Mouse (Mus musculus) monocyte, adult 2 months (primary cell): ENCODE measurements around the gene Gm15517.
A peak's percentile ranks its signal among the peaks of the same experiment; 100 is the strongest.
"Not testable (repeated sequence)": the region's sequence is repeated elsewhere in the genome, so short reads cannot be mapped to it uniquely, and the experiment has no call there.

Source experiments
- DNase-seq, 2 experiments: peaks; one replicate each; pipeline ENCODE4 v3.0.0; 2022; ENCODE audit warnings: low spot score in 2 of 2, low read depth in 1 of 2

Gm15517 gene

DNA sequence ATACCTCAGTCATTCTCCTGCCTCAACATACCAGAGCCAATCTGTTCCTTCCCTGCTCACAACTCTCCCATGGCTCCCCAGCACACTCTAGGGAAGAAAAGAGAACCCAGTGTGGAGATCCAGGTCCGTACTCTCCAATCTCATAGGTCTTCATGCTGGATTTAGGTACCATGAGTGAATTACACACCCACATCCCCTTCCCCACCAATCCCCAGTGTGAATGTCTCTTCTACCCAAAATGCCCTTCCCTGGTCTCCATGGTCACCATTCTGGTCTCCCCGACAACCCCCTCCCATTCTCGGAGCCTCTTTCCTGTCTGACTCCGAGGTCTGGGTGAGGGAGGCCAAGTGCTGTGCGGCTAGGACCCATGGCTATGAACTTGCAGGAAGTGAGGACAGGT is at the start of gene Gm15517:
Gene Gm15517 (plus strand): TSS at position 301 of the 400 bp plus-strand sequence.
- no peak for DNase-seq

DNA sequence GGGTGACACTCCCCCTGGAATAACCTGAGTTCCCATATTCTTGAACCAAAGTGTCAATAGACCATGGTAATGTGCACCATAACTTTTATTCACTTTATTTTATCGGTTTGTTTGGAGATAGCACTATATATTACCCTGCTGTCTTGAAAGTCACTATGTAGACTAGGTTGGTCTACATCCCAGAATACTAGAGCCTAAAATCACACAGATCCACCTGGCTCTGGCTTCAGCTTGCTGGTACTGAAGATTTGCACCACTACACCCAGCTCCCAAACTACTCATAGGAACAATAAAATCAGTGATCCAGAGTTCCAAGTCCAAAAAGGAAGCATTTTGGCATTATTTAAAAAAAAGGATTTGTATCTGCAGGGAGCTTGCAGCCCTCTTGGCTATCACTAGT is 45.6 kb upstream of the Gm15517 start, which contains the start of gene Klk1b5:
Gene Klk1b5 (plus strand): TSS at position 301 of the 400 bp plus-strand sequence.
- DNase-seq: no peak

DNA sequence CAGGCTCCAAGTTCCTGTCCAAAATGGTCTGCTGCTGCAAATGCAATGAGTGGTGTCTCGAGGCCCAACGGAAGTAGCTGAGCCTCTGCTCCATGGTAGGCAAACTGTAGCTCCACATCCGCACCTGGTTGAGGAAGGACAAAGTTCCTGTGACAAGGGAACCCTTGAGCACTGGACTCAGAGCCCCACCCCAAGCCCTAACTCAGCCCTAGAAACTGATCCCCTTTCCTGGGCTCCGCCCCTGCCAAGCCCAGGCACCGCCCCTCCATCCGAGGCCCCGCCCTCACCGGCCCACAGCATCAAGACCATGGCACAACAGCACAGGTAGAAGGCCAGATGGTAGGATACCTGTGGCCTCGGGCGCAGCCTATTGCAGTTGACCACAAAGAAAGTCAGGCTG is 39.6 kb upstream of the Gm15517 start:
- not testable (repeated sequence) for DNase-seq

DNA sequence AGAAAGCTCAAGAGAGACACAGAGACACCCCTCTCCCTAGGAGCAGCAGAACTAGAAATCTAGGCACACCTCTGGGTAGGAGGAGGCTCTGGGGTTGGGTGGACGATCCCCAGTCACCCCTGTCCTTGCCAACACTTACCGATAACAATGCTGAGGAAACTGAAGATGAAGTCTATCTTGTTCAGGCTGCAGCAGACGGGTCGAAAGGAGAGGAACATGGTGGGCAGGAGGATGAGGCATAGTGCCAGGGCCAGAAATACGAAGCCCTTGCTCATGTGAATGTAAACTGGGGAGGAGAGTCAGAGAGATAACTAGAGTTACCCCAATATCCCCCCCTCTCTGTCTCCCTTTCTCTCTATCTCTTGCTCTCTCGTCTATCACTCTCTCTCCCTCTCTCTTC is 38.9 kb upstream of the Gm15517 start:
- not testable (repeated sequence) for DNase-seq

DNA sequence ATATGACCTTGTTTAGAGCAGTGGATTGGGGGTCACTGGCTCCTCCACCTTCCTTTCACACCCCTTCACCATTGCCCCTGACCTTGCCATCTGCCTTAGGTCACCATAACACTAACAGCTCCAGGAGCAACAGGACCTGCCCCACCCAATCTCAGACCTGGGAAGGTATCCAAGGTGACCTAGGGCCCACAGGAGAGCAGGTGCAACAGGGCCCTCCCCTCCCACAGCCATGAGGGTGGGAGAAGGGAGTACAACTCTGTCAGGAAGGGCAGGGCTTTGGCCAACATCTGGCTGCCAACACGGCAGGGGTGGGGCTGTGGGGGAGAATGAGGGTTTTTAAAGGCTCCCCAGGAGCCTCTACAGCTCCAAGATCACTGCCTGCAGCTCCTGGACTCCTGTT is 36.2 kb upstream of the Gm15517 start, which contains the start of gene Klk1:
Gene Klk1 (plus strand): TSS at position 285 of the 400 bp plus-strand sequence.
- no peak for DNase-seq

DNA sequence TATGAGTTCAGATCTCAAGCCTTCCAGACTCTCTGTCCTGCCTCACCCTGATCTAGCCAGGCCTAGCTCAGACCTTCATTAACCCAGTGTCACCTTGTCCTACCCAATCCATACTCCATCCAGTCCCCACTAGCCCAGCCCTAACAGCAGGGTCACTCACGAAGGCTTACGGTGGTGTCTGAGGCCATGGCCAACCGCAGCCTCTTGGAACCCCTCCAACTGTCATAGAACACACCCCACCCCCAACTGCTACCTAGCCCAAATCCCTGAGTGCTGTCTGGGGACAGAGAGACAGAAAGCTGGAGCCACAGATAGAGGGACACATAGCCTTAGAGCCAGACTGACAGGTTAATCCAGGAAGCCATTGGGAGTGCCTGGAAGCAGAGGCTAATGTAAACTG is 25.3 kb upstream of the Gm15517 start, which contains the start of gene Gm36864:
Gene Gm36864 (plus strand): TSS at position 269 of the 400 bp plus-strand sequence.
- DNase-seq: no peak

DNA sequence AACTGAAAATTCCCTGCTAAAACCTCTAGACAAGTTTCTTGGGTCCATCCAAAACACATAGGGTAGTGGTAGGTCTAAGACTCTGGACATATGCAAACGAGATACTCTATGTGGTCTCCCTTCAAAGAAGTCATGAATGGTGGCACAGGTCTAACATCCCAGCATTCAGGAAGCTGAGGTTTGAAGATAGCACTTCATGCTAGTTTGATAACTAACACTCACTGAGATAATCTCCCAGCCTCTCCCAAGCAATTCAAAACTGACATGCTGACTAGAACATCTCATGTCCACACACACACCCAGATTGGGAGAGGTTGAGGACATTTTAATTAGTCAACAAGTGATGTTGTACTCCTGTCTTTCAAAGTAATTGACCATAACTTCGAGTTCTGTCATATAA is 21.3 kb upstream of the Gm15517 start:
- DNase-seq: no peak

DNA sequence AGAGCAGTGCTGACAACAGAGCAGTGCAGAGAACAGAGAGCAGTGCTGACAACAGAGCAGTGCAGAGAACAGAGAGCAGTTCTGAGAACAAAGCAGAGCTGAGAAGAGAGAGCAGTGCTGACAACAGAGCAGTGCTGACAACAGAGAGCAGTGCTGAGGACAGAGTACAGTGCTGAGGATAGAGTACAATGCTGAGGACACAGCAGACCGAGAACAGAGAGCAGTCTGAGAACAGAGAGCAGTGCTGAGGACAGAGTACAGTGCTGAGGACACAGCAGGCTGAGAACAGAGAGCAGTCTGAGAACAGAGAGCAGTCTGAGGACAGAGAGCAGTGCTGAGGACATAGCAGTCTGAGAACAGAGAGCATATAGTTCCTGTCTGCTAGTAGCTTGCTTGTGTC is 20.5 kb upstream of the Gm15517 start:
- DNase-seq: no peak

DNA sequence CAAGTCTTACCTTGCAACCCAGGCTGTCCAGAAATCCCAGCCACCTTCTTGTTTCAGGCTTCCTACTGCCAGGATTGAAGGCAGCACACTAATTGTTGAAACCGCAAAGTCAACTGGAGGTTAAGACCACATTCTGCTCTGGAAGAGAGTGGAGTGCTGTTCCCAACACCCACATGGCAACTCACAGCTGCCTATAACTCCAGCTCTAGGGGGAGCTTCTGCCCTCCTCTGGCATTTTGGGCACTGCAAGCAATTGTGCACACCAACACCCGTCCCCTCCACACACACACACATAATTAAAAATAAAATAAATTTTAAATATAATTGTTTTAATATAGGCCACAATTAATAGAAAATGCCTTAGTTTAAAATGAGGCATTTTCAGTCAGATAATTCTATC is 20.1 kb upstream of the Gm15517 start:
- no peak for DNase-seq

DNA sequence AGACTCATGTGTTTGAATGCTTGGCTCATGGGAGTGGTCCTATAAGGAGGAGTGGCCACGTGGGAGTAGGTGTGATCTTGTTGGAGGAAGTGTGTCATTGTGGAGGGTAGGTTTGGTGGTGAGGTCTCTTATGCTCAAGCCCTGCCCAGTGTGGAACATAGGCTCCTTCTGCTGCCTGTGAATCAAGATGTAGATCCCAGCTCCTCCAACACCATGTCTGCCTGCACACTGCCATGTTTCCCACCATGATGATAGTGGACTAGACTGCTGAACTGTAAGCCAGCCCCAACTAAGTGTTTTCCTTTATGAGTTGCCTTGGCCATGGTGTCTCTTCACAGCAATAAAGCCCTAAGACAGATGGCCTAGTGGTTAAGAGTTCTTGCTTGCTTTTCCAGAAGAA is 17.2 kb upstream of the Gm15517 start:
- DNase-seq: no peak

DNA sequence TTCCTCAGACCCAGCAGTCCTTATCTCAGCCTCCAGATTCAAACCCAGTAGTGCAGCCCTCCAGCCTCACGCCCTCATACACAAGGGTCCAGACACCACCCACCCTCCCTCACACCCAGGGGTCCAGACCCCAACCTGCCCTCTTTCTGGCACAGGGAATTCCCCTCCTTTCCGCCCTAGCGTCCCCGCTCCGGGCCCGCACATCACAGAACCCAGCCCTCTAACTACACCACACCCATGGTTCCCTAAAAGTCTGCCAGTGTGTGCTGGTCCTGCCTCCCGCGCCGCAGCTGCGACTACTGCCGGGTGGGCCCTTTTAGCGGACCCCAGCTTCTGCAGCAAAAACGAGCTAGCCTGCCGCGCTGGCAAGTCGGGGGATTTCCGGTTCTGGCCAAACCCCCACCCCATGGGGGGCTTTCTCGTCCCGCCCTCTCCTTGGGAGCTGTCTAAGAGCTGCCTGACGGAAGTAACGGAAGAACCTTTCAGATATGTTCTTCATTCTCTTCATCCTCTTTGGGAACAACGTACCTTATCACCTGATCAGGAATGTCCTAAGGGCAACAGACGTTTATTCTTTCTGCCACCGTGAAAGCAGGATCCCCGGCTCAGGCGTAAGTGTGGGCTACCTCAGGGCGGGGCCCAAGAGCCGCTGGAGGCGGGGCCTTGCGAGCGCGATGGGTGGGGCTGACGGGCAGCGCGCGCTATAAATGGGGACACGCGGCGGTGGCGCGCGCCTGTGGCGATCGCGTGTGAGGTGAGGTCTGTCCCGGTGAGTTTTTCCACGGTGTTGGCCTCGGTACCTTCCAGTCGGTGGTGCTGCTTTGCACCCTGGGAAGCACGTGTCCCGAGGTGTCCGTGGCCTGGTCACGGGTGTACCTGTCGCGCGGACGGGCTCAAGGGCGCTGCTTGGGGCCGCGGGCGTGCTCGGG is 14.9 kb upstream of the Gm15517 start, which contains the start of the genes 1700028J19Rik and 2410002F23Rik:
Gene 1700028J19Rik (minus strand): TSS at position 641 of the 929 bp plus-strand sequence.
Gene 2410002F23Rik (plus strand): TSS at position 668 of the 929 bp plus-strand sequence.
- DNase-seq: peak; percentile 66 to 88

DNA sequence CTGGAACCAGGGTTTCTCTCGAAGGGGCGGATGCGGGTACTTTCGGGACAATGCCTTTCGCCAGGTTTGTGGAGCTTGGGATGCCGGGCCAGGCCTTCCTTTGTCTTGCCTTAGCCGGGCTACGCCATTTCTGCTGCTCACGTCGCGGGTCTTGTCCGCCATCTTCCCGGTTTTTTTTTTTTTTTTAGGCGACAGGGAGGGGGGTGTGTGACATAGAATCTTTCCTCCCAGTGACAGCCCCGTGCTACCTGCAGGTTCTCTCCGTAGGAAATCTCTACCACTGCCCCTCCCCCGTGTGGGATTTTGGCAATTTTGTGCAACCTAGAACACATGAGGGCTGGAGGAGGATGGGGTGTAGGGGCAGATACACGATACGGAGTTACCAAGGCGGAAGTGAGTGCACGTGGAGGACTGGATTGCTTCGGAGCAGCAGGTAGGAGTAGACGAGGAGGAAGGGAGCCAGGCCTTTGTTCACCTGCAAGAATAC is 14.2 kb upstream of the Gm15517 start:
- peak in 1 of 2 experiments; percentile 7 for DNase-seq

DNA sequence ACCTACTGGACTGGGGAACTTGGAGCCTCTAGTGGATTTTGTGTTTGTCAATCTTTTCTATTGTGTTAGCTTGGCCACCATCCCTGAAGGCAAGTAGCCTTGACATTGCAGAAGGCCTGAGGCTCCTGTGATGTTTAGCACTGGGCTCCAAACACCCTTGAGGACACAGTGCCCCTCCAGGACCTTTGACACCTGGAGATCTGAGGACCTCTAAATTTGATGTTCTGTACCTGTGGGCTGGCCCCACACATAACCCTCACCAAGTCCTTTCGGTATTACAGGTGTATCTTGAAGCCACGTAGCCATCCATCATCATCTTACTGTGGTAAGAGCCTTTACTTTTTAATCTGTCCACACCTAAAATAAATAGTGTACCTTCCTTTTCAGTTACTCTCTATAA is 13.3 kb upstream of the Gm15517 start:
- no peak for DNase-seq

DNA sequence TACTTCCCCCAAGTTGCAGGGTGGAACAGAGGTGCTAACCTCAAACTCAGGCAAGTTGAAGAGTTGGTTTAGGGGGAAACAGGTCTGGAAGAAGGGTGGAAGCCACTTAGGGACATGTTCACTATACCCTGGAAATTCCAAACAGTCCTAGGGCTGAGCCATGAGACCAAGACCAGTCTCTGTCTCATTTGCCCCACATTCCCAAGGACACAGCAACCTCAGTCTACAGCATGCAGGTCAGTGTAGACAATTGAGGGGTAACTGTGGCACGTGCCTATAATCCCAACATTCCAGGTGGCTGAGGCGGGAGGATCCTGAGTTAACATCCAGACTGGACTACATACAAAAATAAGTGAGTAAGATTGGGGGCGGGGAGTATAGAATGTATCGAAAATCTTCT is 12.0 kb upstream of the Gm15517 start:
- DNase-seq: no peak

DNA sequence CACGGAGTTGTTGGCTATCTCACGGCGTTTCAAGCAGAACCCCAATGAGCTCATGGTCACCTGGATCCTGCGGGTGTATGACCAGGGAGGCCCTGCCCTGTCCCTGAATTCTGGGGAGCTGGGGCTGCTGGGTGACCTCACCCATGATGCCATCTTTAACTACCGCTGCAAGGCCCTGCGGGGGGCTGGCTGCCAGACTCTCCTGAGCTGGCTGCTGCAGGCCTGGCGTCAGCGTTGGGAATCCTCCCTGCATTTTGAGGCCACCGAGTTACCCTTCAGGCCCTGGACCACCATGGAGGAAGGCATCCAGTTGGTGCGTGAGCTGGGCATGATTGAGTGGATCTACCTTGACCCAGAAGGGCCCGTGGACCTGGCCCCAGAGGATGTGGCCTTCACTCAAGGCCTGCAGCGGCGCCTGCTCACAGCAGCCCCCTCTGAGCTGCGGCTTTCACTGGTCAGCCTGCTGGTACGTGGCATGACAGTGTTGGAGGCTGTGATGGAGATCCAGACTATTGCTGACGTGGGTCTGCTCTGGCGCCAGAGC is 10.4 kb upstream of the Gm15517 start:
- not testable (repeated sequence) for DNase-seq

DNA sequence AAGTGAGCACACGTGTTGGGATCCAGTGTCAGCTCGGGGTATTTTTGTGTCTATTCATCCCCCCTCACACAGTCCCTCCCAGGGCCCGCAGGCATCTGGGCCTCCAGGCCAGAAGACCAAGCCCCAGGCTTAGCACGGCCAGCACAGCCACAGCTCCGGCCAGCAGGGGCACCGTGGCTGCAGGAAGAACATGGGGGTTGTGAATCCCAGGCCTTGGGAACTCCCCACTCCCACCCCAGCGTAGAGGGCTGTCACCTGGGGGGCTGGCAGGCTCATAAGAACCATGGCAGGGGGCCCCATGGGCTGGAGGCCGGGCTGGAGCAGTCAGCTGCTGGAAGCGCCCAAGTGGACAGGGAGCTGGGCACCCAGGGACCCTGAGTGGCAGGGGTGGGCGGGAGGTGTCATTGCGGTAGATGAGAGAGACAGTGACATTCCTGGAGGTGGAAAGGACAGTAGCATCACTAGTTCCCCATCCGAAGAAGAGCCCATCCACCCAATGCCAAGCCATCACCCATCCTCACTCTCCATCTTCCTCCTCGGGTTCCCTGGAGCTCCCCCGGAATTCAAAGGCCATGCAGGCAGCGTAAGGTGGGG is 8.1 kb upstream of the Gm15517 start:
- no peak for DNase-seq

DNA sequence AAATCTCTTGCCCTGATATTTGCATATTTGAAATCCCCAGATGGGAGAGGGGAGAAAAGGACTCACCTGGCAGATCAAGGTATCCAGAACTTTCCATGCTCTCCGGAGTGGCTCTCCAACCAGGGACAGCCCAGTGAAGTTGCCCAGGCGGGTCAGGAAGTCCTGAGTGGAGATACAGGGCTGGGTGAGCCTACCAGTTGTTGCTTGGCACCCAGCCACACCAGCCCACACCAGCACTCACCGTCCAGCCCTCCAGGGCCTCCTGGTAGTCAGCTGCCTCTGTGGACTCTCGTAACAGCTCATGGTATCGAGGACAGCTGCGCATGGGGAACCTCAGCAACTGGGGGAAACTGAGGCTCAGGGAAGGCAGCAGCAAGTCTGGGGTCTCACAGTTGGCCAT is 6.3 kb upstream of the Gm15517 start:
- no peak for DNase-seq

DNA sequence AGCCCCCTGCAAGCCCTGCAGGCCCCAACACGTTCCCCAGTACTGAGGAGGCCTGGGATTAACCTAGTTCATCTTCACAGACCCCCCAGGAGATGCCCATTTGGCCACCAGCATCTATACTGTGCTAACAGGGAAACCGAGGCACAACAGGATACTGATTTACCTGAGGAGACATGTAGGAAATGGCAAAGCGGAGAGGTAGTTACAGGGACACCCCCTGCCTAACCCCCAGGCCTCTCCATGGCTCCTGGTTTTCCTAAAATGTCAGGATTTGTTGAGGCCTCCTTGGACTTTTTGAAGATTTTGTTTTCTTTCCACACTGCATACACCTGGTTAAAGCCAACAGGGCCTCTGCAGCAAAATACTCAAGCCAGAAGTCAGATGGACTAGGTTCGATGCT is 4.0 kb upstream of the Gm15517 start, which contains the start of gene Acp4:
Gene Acp4 (minus strand): TSS at position 101 of the 400 bp plus-strand sequence.
- DNase-seq: no peak

DNA sequence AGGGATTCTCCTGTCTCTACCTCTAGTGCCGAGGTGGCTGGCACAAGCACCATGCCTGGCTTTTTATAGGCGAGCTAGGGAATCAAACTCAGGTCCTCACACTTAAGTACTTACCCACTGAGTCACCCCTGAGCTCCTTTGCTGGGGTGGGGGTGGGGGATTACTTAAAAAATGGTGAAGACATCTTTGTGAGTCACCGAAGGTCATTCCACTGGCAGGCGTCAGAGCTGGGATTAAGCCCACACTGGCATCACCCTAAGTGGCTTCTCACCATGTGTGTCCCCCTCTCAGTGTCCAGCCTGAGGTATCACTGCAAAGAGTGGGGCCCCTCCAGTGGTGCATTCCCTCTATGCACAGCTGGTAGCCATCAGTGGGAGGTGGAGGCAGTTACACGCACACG is 837 bp upstream of the Gm15517 start:
- no peak for DNase-seq

DNA sequence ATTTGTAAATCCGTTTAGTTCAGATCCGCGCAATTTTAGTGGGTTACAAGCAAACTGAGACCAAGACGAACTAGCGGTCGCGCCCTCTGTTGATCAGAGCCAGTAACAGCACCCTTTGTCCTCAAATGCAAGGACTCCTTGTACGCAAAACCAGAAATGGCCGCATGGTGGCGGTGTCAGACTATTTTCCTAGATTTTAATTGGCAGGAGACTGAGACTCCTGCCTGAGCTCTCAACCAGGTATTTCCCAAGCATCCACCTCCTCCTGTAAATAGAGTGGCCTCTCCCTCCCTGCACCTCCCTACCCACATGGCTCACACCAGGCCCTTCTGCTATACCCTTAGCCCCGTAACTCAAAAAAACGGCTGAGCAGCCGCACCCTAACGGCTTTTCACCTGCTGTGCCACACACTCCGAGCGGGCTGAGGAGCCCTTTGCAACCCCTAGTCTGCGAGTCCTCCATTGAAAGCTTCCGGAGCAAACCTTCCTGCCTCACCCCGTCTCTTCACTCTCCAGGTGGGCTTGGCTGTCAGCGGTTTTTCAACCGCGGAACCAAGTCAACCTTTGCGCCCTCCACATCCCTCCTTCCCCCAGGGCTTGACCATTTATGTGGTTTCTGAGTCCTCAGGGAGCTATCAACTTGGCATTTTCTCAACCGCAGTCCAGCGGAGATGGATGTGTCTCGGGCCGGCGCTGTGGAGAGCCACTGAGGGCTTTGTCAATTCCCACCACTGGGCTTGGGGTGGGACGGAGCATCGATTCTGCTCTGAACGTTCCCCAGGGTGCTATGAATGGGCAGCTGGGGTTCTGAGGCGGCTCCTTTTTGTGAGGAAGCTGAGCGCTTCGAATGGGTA is 1.8 kb downstream of the Gm15517 start:
- peak; percentile 72 to 85 for DNase-seq

DNA sequence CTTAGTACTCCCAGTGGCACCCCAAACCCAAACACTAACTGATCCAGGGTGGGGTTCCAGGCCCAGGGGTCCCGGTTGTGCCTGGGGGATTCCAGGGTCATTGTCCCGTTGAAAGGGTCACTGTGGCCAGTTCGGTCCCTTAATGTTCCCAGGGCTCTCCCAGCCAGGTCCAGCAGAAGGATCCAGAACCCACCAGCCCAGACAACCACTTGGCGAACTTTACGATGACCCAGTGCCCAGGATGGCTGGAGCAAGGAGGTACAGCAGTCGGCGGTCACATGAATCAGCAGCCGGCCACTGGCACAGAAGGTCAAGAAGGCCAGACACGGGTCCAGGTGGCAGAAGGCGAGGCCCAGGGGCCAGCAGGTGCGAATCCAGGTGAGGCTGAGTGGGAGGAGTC is 6.9 kb downstream of the Gm15517 start:
- no peak for DNase-seq
